Mouse (Mus musculus) cortical plate, adult 2 months (tissue): ENCODE measurements at regions not wholly inside any gene's neighbourhood (a gene's known extent, or its start where the extent isn't known, plus 50 kb on each side); places are given as distances from the start of the nearest gene placed in this dataset.
"Not testable (repeated sequence)": the region's sequence is repeated elsewhere in the genome, so short reads cannot be mapped to it uniquely, and the experiment has no call there.

ENCODE experiments used
- CTCF ChIP-seq: fragments of 200-500 bp; IDR thresholded peaks from 2 replicates; pipeline ENCODE4 v1.5.1; 2011; ENCODE audit warnings: mild to moderate bottlenecking, control low read depth, low read length; ENCODE audit not compliant: insufficient read depth; ENCODE audit errors: extremely low read depth
- POLR2A ChIP-seq: fragments of 200-500 bp; IDR thresholded peaks from 2 replicates; pipeline ENCODE4 v1.6.1; 2011; ENCODE audit warnings: mild to moderate bottlenecking, low read length, control low read depth; ENCODE audit not compliant: insufficient read depth; ENCODE audit errors: extremely low read depth

GRCm38 (mm10) chr7:87100377-87100776 is 104.5 kb downstream of the Vmn2r79 start:
- TF ChIP-seq CTCF, POLR2A: not testable (repeated sequence)
